Mouse (Mus musculus): ENCODE results near the gene Arrdc1. TPM values are rescaled to one million over a fixed set of nuclear protein-coding genes. Genes with fewer than 3 reads are reported as not detected.

Arrdc1 gene
- polyA plus RNA-seq, 1 experiment from 2014 or later = 16.7 TPM

GRCm38 (mm10) chr2:24970386-24970785, 35.3 kb upstream of the Arrdc1 start:
- Histone ChIP-seq H3K27me3 (ENCODE audit: insufficient read depth, low read length) (no peaks in the 10 kb centered on the region), H3K4me2 (ENCODE audit: low read depth, low read length) (no peak overlapping the region), H3K27ac (ENCODE audit: low read depth) (no peak overlapping the region), H3K36me3 (replicated peaks; ENCODE audit: insufficient read depth, low read length) (peaks cover 46% of the 10 kb centered on the region), H3K4me1 (ENCODE audit: insufficient read depth) (peaks cover 12% of the 10 kb centered on the region), H3K4me3 (ENCODE audit: low read depth, low read length) (no peak overlapping the region), H3K9ac (replicated peaks) (no peak overlapping the region), H3K9me3 (ENCODE audit: low read length) (no peaks in the 10 kb centered on the region)
- ATAC-seq (no peak), DNase-seq (no peak)
- whole genome bisulfite sequencing (ENCODE audit: insufficient replicate concordance) = 61% methylated on average over 4 of the region's 4 CpGs
- no peak for TF ChIP-seq CTCF (IDR thresholded peaks at IDR 0.05; ENCODE audit: low read depth)
- TF ChIP-seq EP300 (IDR thresholded peaks at IDR 0.05; ENCODE audit: low read depth) = no peak

GRCm38 (mm10) chr2:24962304-24963000, 27.4 kb upstream of the Arrdc1 start, which contains the start of gene Dph7:
TSS of gene Dph7 (plus strand) at chr2:24962400.
- Histone ChIP-seq H3K9me3 (ENCODE audit: low read length) (no peaks in the 10 kb centered on the region), H3K4me1 (ENCODE audit: insufficient read depth) (peaks cover 9% of the 10 kb centered on the region), H3K4me3 (ENCODE audit: low read depth, low read length) (peak within 1 kb of the TSS; percentile 67), H3K27me3 (ENCODE audit: insufficient read depth, low read length) (no peaks in the 10 kb centered on the region), H3K4me2 (ENCODE audit: low read depth, low read length) (peak within 1 kb of the TSS; percentile 70), H3K36me3 (replicated peaks; ENCODE audit: insufficient read depth, low read length) (peaks cover 23% of the 10 kb centered on the region), H3K27ac (ENCODE audit: low read depth) (no peak within 1 kb of the TSS), H3K9ac (replicated peaks) (peak within 1 kb of the TSS; percentile 71)
- peak; percentile 90 for DNase-seq
- no peak for TF ChIP-seq EP300 (IDR thresholded peaks at IDR 0.05; ENCODE audit: low read depth)
- peak; percentile 98 for TF ChIP-seq CTCF (IDR thresholded peaks at IDR 0.05; ENCODE audit: low read depth)
- WGBS (ENCODE audit: insufficient replicate concordance) = under 1% methylated on average over 28 of the region's 28 CpGs
- peak; percentile 92 for ATAC-seq

DNA sequence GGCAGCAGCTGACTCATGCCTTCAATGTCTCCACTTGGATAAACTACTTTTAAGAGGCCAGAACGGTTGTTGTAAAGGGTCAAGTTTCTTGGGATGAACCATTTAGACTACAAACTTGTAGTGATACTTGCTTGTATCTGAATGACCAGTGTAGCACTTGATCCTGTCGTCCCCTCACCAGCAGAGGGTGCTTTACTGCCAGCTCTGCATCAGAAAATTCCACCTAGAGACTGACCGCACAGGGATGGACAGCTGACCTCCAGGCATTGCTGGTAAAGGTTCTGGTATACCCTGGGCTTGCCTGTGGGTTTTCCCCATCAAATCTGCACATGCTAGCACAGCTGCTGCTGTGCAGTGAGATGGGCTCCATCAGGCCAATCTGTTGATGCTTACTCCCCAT, 25.9 kb upstream of the Arrdc1 start:
- no peak overlapping the region for H3K4me3 ChIP-seq (ENCODE audit: low read depth, low read length)
- no peaks in the 10 kb centered on the region for H3K9me3 ChIP-seq (ENCODE audit: low read length)
- peak; percentile 37 for DNase-seq
- no peak overlapping the region for H3K4me2 ChIP-seq (ENCODE audit: low read depth, low read length)
- TF ChIP-seq CTCF (IDR thresholded peaks at IDR 0.05; ENCODE audit: low read depth) (peak; percentile 68), EP300 (IDR thresholded peaks at IDR 0.05; ENCODE audit: low read depth) (no peak)
- no peak for ATAC-seq
- H3K27me3 ChIP-seq (ENCODE audit: insufficient read depth, low read length) = no peaks in the 10 kb centered on the region
- no peak overlapping the region for H3K9ac ChIP-seq (replicated peaks)
- peaks cover 9% of the 10 kb centered on the region for H3K4me1 ChIP-seq (ENCODE audit: insufficient read depth)
- peaks cover 22% of the 10 kb centered on the region for H3K36me3 ChIP-seq (replicated peaks; ENCODE audit: insufficient read depth, low read length)
- WGBS (ENCODE audit: insufficient replicate concordance) = 48% methylated on average over 3 of the region's 3 CpGs
- H3K27ac ChIP-seq (ENCODE audit: low read depth) = no peak overlapping the region

- ATAC-seq (no peak), DNase-seq (no peak)
- Histone ChIP-seq H3K4me1 (ENCODE audit: insufficient read depth) (peaks cover 10% of the 10 kb centered on the region), H3K27me3 (ENCODE audit: insufficient read depth, low read length) (no peaks in the 10 kb centered on the region), H3K9me3 (ENCODE audit: low read length) (no peaks in the 10 kb centered on the region), H3K9ac (replicated peaks) (no peak overlapping the region), H3K4me2 (ENCODE audit: low read depth, low read length) (peak overlapping the region; percentile 4; the same call in 1 of the 2 replicates), H3K27ac (ENCODE audit: low read depth) (no peak overlapping the region), H3K4me3 (ENCODE audit: low read depth, low read length) (no peak overlapping the region), H3K36me3 (replicated peaks; ENCODE audit: insufficient read depth, low read length) (peaks cover 41% of the 10 kb centered on the region)
- TF ChIP-seq CTCF (IDR thresholded peaks at IDR 0.05; ENCODE audit: low read depth) (no peak), EP300 (IDR thresholded peaks at IDR 0.05; ENCODE audit: low read depth) (no peak)
- WGBS (ENCODE audit: insufficient replicate concordance) = 52% methylated on average over 4 of the region's 4 CpGs
These were observed 17.5 kb upstream of the Arrdc1 start for GRCm38 (mm10) chr2:24952537-24953055.

DNA sequence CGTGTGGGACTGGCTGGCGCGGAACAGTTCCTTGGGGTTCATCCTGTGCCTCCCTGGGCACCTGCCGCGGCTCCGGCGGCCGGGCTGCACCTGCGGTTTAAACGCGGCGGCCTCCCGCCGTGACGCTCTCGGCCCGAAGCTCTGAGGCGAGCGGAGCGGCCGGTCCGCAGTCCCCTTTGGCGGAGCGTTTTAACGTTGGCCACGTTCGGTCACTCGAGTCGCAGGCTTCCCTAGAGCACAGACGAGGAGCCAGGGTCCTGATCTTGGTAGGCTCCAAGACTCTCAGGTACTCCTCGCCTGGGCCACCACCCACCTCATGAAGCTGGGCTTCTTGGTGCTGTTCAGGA, 15.1 kb upstream of the Arrdc1 start:
- DNase-seq (no peak), ATAC-seq (peak; percentile 30; the same call in 1 of the 2 replicates)
- Histone ChIP-seq H3K4me1 (ENCODE audit: insufficient read depth) (peaks cover 10% of the 10 kb centered on the region), H3K9ac (replicated peaks) (peak overlapping the region; percentile 91), H3K9me3 (ENCODE audit: low read length) (no peaks in the 10 kb centered on the region), H3K36me3 (replicated peaks; ENCODE audit: insufficient read depth, low read length) (peaks cover 28% of the 10 kb centered on the region), H3K27me3 (ENCODE audit: insufficient read depth, low read length) (no peaks in the 10 kb centered on the region), H3K4me2 (ENCODE audit: low read depth, low read length) (peak overlapping the region; percentile 100), H3K4me3 (ENCODE audit: low read depth, low read length) (peak overlapping the region; percentile 94), H3K27ac (ENCODE audit: low read depth) (peak overlapping the region; percentile 80)
- under 1% methylated on average over 31 of the region's 31 CpGs for WGBS (ENCODE audit: insufficient replicate concordance)
- TF ChIP-seq CTCF (IDR thresholded peaks at IDR 0.05; ENCODE audit: low read depth) (no peak), EP300 (IDR thresholded peaks at IDR 0.05; ENCODE audit: low read depth) (no peak)

- 2% methylated on average over 84 of the region's 108 CpGs for WGBS (ENCODE audit: insufficient replicate concordance)
- Histone ChIP-seq H3K36me3 (replicated peaks; ENCODE audit: insufficient read depth, low read length) (peaks cover 22% of the 10 kb centered on the region), H3K9me3 (ENCODE audit: low read length) (no peaks in the 10 kb centered on the region), H3K27me3 (ENCODE audit: insufficient read depth, low read length) (no peaks in the 10 kb centered on the region), H3K4me2 (ENCODE audit: low read depth, low read length) (peak within 1 kb of the TSS; percentile 100), H3K4me1 (ENCODE audit: insufficient read depth) (peaks cover 10% of the 10 kb centered on the region), H3K4me3 (ENCODE audit: low read depth, low read length) (peak within 1 kb of the TSS; percentile 94), H3K9ac (replicated peaks) (peak within 1 kb of the TSS; percentile 91), H3K27ac (ENCODE audit: low read depth) (peak within 1 kb of the TSS; percentile 80)
- TF ChIP-seq CTCF (IDR thresholded peaks at IDR 0.05; ENCODE audit: low read depth) = no peak
- no peak for TF ChIP-seq EP300 (IDR thresholded peaks at IDR 0.05; ENCODE audit: low read depth)
- peak; percentile 99 for DNase-seq
- ATAC-seq = peak; percentile 100
These were observed 14.6 kb upstream of the Arrdc1 start, which contains the start of gene Zmynd19 for GRCm38 (mm10) chr2:24949421-24950188. TSS of gene Zmynd19 (plus strand) at chr2:24949792.

Data from liver, postnatal 0 days (tissue).